Mouse (Mus musculus) intestine, embryonic 16.5 days (tissue): Measurements from ENCODE around the gene Aqp5. TPM values are rescaled to one million over a fixed set of nuclear protein-coding genes. Genes with fewer than 3 reads are reported as not detected.

ENCODE experiments used
- ATAC-seq: fragments of 200-750 bp; cut with Nextera tagmentation; 2 replicates; pipeline ENCODE4 v1.8.0; 2017; ENCODE audit warnings: moderate TSS enrichment, moderate library complexity
- H3K27ac ChIP-seq: fragments of 300-500 bp; sonication (generic); 2 replicates; pipeline ENCODE4 v1.5.1; 2014; ENCODE audit warnings: mild to moderate bottlenecking, low read length
- H3K27me3 ChIP-seq: fragments of 300-500 bp; sonication (generic); replicated peaks from 2 replicates; pipeline ENCODE4 v1.6.1; 2014; ENCODE audit warnings: low read length, control low read depth, mixed read lengths; ENCODE audit not compliant: control insufficient read depth, insufficient read depth
- H3K36me3 ChIP-seq: fragments of 300-500 bp; sonication (generic); 2 replicates; pipeline ENCODE4 v1.6.1; 2014; ENCODE audit warnings: low read length, control low read depth; ENCODE audit not compliant: control insufficient read depth, insufficient read depth
- H3K4me1 ChIP-seq: fragments of 300-500 bp; sonication (generic); 2 replicates; pipeline ENCODE4 v1.6.1; 2014; ENCODE audit warnings: low read length, control low read depth, mixed read lengths; ENCODE audit not compliant: control insufficient read depth, insufficient read depth
- H3K4me2 ChIP-seq: fragments of 300-500 bp; sonication (generic); 2 replicates; pipeline ENCODE4 v1.6.1; 2014; ENCODE audit warnings: low read depth, low read length, control low read depth
- H3K4me3 ChIP-seq: fragments of 300-500 bp; sonication (generic); 2 replicates; pipeline ENCODE4 v1.5.1; 2014; ENCODE audit warnings: mild to moderate bottlenecking, low read length
- H3K9ac ChIP-seq: fragments of 300-500 bp; sonication (generic); 2 replicates; pipeline ENCODE4 v1.6.1; 2014; ENCODE audit warnings: low read depth, low read length
- H3K9me3 ChIP-seq: fragments of 300-500 bp; sonication (generic); 2 replicates; pipeline ENCODE4 v1.6.1; 2016; ENCODE audit warnings: low read length, control low read depth; ENCODE audit not compliant: control insufficient read depth
- WGBS: fragments of 180-500 bp; shearing (Covaris S2); extraction: QIAGEN DNeasy Blood & Tissue Kit; methylation state at CpG from one replicate; pipeline ENCODE4 v1.1.7; 2014; 5-methylcytosine and 5-hydroxymethylcytosine counted together
- polyA plus RNA-seq: library from polyadenylated mRNA; unstranded; fragments of >200 nt; fragmentation: Nextera tagmentation; extraction: Ambion mirVana; gene quantifications from 2 replicates; pipeline ENCODE4 v1.2.1, GENCODE M21; 2015

Gene Aqp5
- polyA plus RNA-seq, 1 experiment from 2014 or later: 0.53 TPM

GRCm38 (mm10) chr15:99603216-99603615 lies 12.6 kb downstream of the Aqp5 start:
- Histone ChIP-seq H3K4me1 (peaks cover 24% of the 10 kb centered on the region), H3K36me3 (no peaks in the 10 kb centered on the region), H3K27me3 (peaks cover 11% of the 10 kb centered on the region), H3K4me2 (no peak overlapping the region), H3K9ac (no peak overlapping the region), H3K9me3 (no peaks in the 10 kb centered on the region), H3K4me3 (no peak overlapping the region), H3K27ac (no peak overlapping the region)
- ATAC-seq: no peak
- 65% methylated on average over 7 of the region's 7 CpGs for WGBS

GRCm38 (mm10) chr15:99605595-99605994 lies 15.0 kb downstream of the Aqp5 start:
- Histone ChIP-seq H3K4me3 (no peak overlapping the region), H3K36me3 (no peaks in the 10 kb centered on the region), H3K27ac (no peak overlapping the region), H3K27me3 (no peaks in the 10 kb centered on the region; the same call in 1 of the 2 replicates), H3K4me1 (peaks cover 24% of the 10 kb centered on the region), H3K9me3 (no peaks in the 10 kb centered on the region), H3K9ac (no peak overlapping the region), H3K4me2 (no peak overlapping the region)
- no peak for ATAC-seq
- 70% methylated on average over 3 of the region's 3 CpGs for WGBS

GRCm38 (mm10) chr15:99606515-99606914 lies 15.9 kb downstream of the Aqp5 start:
- WGBS: 25% methylated on average over 5 of the region's 5 CpGs
- no peak for ATAC-seq

GRCm38 (mm10) chr15:99607388-99608113 lies 17.0 kb downstream of the Aqp5 start:
- H3K4me1 ChIP-seq: peaks cover 24% of the 10 kb centered on the region
- H3K27me3 ChIP-seq: no peaks in the 10 kb centered on the region
- no peak overlapping the region for H3K27ac ChIP-seq
- H3K4me3 ChIP-seq: no peak overlapping the region
- H3K4me2 ChIP-seq: no peak overlapping the region
- no peaks in the 10 kb centered on the region for H3K36me3 ChIP-seq
- peak; percentile 28; the same call in 1 of the 2 replicates for ATAC-seq
- H3K9ac ChIP-seq: no peak overlapping the region
- WGBS: 25% methylated on average over 10 of the region's 10 CpGs
- H3K9me3 ChIP-seq: no peaks in the 10 kb centered on the region

More at GRCm38 (mm10) chr15:99606515-99606914, 15.9 kb downstream of the Aqp5 start:
- H3K4me1 ChIP-seq: peaks cover 24% of the 10 kb centered on the region
- no peak overlapping the region for H3K27ac ChIP-seq
- H3K9ac ChIP-seq: no peak overlapping the region
- H3K27me3 ChIP-seq: no peaks in the 10 kb centered on the region; the same call in 1 of the 2 replicates
- no peak overlapping the region for H3K4me3 ChIP-seq
- H3K4me2 ChIP-seq: no peak overlapping the region
- no peaks in the 10 kb centered on the region for H3K36me3 ChIP-seq
- H3K9me3 ChIP-seq: no peaks in the 10 kb centered on the region

GRCm38 (mm10) chr15:99608382-99609125 lies 18.0 kb downstream of the Aqp5 start:
- no peak overlapping the region for H3K27ac ChIP-seq
- H3K9me3 ChIP-seq: no peaks in the 10 kb centered on the region
- no peak overlapping the region for H3K9ac ChIP-seq
- 76% methylated on average over 13 of the region's 13 CpGs for WGBS
- H3K27me3 ChIP-seq: no peaks in the 10 kb centered on the region
- H3K4me2 ChIP-seq: no peak overlapping the region
- no peak overlapping the region for H3K4me3 ChIP-seq
- ATAC-seq: no peak
- H3K36me3 ChIP-seq: no peaks in the 10 kb centered on the region
- peaks cover 21% of the 10 kb centered on the region for H3K4me1 ChIP-seq

- no peak overlapping the region for H3K4me2 ChIP-seq
- no peak overlapping the region for H3K9ac ChIP-seq
- no peaks in the 10 kb centered on the region for H3K9me3 ChIP-seq
- peak; percentile 42; the same call in 1 of the 2 replicates for ATAC-seq
- H3K36me3 ChIP-seq: no peaks in the 10 kb centered on the region
- H3K4me3 ChIP-seq: no peak overlapping the region
- H3K4me1 ChIP-seq: peaks cover 29% of the 10 kb centered on the region
- H3K27me3 ChIP-seq: peaks cover 4% of the 10 kb centered on the region; the same call in 1 of the 2 replicates
- 56% methylated on average over 7 of the region's 7 CpGs for WGBS
- no peak overlapping the region for H3K27ac ChIP-seq
These were observed 21.0 kb downstream of the Aqp5 start for GRCm38 (mm10) chr15:99611563-99611962.

GRCm38 (mm10) chr15:99614273-99614672 lies 23.7 kb downstream of the Aqp5 start:
- ATAC-seq: no peak
- Histone ChIP-seq H3K9ac (no peak overlapping the region), H3K4me1 (peaks cover 15% of the 10 kb centered on the region; the same call in 1 of the 2 replicates), H3K4me3 (no peak overlapping the region), H3K9me3 (no peaks in the 10 kb centered on the region), H3K27ac (no peak overlapping the region), H3K36me3 (no peaks in the 10 kb centered on the region), H3K4me2 (no peak overlapping the region), H3K27me3 (peaks cover 4% of the 10 kb centered on the region; the same call in 1 of the 2 replicates)
- 72% methylated on average over 13 of the region's 13 CpGs for WGBS

GRCm38 (mm10) chr15:99614753-99615152 lies 24.2 kb downstream of the Aqp5 start:
- Histone ChIP-seq H3K4me1 (peaks cover 15% of the 10 kb centered on the region; the same call in 1 of the 2 replicates), H3K4me3 (no peak overlapping the region), H3K27me3 (peaks cover 4% of the 10 kb centered on the region; the same call in 1 of the 2 replicates), H3K4me2 (no peak overlapping the region), H3K9ac (no peak overlapping the region), H3K27ac (no peak overlapping the region), H3K36me3 (no peaks in the 10 kb centered on the region), H3K9me3 (no peaks in the 10 kb centered on the region)
- peak; percentile 76; the same call in 1 of the 2 replicates for ATAC-seq
- 6% methylated on average over 12 of the region's 12 CpGs for WGBS

GRCm38 (mm10) chr15:99615246-99615645 lies 24.7 kb downstream of the Aqp5 start:
- no peak overlapping the region for H3K9ac ChIP-seq
- H3K27me3 ChIP-seq: peaks cover 4% of the 10 kb centered on the region; the same call in 1 of the 2 replicates
- H3K9me3 ChIP-seq: no peaks in the 10 kb centered on the region
- WGBS: 36% methylated on average over 9 of the region's 9 CpGs
- no peak overlapping the region for H3K4me2 ChIP-seq
- peaks cover 15% of the 10 kb centered on the region; the same call in 1 of the 2 replicates for H3K4me1 ChIP-seq
- peak; percentile 54; the same call in 1 of the 2 replicates for ATAC-seq
- no peak overlapping the region for H3K4me3 ChIP-seq
- H3K27ac ChIP-seq: no peak overlapping the region
- no peaks in the 10 kb centered on the region for H3K36me3 ChIP-seq
